Mouse (Mus musculus): ENCODE data around the gene Avil. TPM values are rescaled to one million over a fixed set of nuclear protein-coding genes. Genes with fewer than 3 reads are reported as not detected.

The Avil gene
- polyA plus RNA-seq, 1 experiment from 2014 or later, result 3.7 TPM

DNA sequence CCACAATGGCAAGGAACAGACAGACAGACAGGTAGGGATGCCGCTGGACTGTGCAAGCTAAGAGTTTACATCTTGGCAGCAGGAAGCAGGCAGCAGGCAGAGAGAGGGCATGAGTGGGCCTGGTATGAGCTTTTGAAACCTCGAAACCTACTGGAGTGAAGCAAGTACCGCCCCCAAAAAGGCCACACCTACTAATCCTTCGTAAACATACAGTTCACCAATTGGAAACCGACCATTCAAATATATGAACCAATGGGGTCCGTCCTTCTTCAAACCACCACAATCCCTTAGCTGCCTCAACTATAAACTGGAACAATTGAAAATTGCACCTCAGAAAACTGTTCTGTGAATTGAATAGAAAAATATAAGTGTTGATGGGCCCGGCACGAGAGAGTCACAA, 36.7 kb upstream of the Avil start:
- no peak overlapping the region for H3K4me2 ChIP-seq (ENCODE audit: low read length)
- no peak overlapping the region for H3K9ac ChIP-seq (ENCODE audit: low read depth, low read length)
- no peak for ATAC-seq
- H3K4me1 ChIP-seq (ENCODE audit: control insufficient read depth, insufficient read depth, low read depth, low read length), result peaks cover 4% of the 10 kb centered on the region; the same call in 1 of the 2 replicates
- H3K27ac ChIP-seq (ENCODE audit: low read depth, low read length), result no peak overlapping the region
- WGBS, result 90% methylated on average over 8 of the region's 8 CpGs
- H3K36me3 ChIP-seq (ENCODE audit: control insufficient read depth, insufficient read depth, low read length), result no peaks in the 10 kb centered on the region
- H3K4me3 ChIP-seq (ENCODE audit: low read length), result no peak overlapping the region
- H3K9me3 ChIP-seq (ENCODE audit: control insufficient read depth, low read length), result no peaks in the 10 kb centered on the region
- peaks cover 21% of the 10 kb centered on the region for H3K27me3 ChIP-seq (replicated peaks; ENCODE audit: control insufficient read depth, insufficient read depth, low read length)

DNA sequence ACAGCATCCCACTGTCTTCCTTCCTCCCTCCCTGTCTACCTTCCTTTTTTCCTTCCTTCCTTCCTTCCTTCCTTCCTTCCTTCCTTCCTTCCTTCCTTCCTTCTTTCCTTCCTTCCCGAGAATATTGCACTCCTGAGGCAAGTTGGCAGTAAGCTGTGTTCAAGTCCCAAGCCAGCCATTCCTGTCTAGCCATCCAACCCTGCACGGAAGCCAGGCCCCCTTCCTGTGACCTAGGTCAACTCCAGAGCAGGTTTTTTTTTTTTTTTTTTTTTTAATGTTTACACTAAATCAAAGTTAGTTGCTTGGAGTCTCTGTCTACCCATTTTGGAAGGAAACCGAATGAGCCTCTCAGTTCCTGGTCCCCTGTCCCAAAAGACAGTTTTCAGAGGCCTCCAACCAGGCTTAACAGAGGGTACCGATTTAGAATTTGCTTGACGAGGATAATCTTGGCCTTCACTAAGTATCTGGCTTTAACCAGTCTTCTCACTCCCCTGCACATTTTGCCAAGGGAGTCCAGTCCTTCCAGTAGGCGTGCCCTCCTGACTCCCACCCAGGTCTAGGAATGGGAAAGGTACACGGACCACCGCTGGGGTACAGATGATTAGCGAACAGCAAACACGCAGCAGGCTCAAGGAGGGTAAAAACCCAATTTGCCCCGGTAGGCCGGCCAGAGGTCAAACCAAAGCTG, 29.0 kb upstream of the Avil start:
- H3K36me3 ChIP-seq (ENCODE audit: control insufficient read depth, insufficient read depth, low read length), result no peaks in the 10 kb centered on the region
- no peak overlapping the region for H3K27ac ChIP-seq (ENCODE audit: low read depth, low read length)
- WGBS, result 12% methylated on average over 12 of the region's 12 CpGs
- peaks cover 14% of the 10 kb centered on the region for H3K27me3 ChIP-seq (replicated peaks; ENCODE audit: control insufficient read depth, insufficient read depth, low read length)
- H3K4me3 ChIP-seq (ENCODE audit: low read length), result no peak overlapping the region
- H3K4me2 ChIP-seq (ENCODE audit: low read length), result no peak overlapping the region
- 0 out of 2 replicates have a peak, but pooled peaks cover 2% of the 10 kb centered on the region for H3K4me1 ChIP-seq (ENCODE audit: control insufficient read depth, insufficient read depth, low read depth, low read length)
- no peaks in the 10 kb centered on the region for H3K9me3 ChIP-seq (ENCODE audit: control insufficient read depth, low read length)
- no peak overlapping the region for H3K9ac ChIP-seq (ENCODE audit: low read depth, low read length)
- no peak for ATAC-seq

DNA sequence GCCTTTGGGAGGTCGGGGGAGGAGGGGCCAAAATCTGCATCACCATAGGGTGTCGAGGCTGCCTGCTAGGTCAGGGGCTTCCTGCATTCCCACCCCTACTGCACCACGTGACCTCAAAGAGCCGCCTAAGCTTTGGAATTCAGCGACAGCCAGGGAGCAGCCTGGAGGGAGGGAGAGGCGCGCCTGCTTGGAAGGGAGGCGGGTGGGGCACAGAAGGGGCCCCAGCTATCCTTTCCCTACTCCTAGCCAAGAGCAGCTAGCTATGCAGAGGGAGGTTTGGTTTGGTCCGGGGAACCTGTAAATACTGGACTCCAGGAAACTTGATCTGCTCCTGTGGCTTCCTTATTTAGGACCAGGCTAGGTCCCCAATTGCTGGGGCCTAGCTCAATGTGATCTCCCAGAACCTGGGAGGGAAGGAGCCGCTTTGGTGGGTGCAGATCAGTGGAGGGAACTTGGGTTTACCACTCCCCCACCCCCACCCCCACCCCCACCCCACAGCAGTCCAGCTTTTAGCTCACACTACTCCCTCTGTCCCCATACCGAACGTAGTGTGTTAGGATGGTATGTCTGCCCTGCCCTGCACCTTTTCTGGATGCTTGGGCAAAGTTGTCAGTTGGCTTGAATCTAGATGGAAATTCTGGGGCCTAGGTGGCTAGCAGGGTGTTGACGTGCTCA, 28.3 kb upstream of the Avil start:
- Histone ChIP-seq H3K4me3 (ENCODE audit: low read length) (no peak overlapping the region), H3K36me3 (ENCODE audit: control insufficient read depth, insufficient read depth, low read length) (no peaks in the 10 kb centered on the region), H3K27me3 (replicated peaks; ENCODE audit: control insufficient read depth, insufficient read depth, low read length) (peaks cover 14% of the 10 kb centered on the region), H3K27ac (ENCODE audit: low read depth, low read length) (no peak overlapping the region), H3K9me3 (ENCODE audit: control insufficient read depth, low read length) (no peaks in the 10 kb centered on the region), H3K4me1 (ENCODE audit: control insufficient read depth, insufficient read depth, low read depth, low read length) (0 out of 2 replicates have a peak, but pooled peaks cover 2% of the 10 kb centered on the region), H3K9ac (ENCODE audit: low read depth, low read length) (no peak overlapping the region), H3K4me2 (ENCODE audit: low read length) (no peak overlapping the region)
- 11% methylated on average over 13 of the region's 13 CpGs for WGBS
- ATAC-seq, result peak; percentile 55

DNA sequence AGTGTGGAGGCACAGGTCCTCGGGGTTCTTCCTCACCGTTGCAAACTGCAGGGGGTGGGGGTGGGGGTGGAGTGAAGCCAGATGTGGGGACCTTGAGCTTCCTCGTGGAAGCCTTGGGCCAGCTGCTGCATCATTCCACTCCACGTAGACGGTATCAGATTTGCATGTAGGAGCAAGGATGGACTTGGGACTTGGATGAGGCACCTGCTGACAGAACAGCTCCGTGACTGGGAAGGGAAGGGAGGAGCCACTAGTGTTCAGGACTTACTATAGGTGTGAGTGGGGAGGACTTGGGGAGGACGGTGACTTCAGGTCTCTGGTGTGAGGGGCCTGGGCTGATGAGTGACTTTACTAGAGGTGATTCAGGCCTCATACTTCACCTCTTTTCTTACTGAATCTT, 27.5 kb upstream of the Avil start:
- Histone ChIP-seq H3K4me1 (ENCODE audit: control insufficient read depth, insufficient read depth, low read depth, low read length) (peaks cover 5% of the 10 kb centered on the region; the same call in 1 of the 2 replicates), H3K27ac (ENCODE audit: low read depth, low read length) (no peak overlapping the region), H3K4me3 (ENCODE audit: low read length) (no peak overlapping the region), H3K36me3 (ENCODE audit: control insufficient read depth, insufficient read depth, low read length) (no peaks in the 10 kb centered on the region), H3K9ac (ENCODE audit: low read depth, low read length) (no peak overlapping the region), H3K9me3 (ENCODE audit: control insufficient read depth, low read length) (no peaks in the 10 kb centered on the region), H3K4me2 (ENCODE audit: low read length) (no peak overlapping the region), H3K27me3 (replicated peaks; ENCODE audit: control insufficient read depth, insufficient read depth, low read length) (peaks cover 14% of the 10 kb centered on the region)
- no peak for ATAC-seq
- WGBS, result 32% methylated on average over 7 of the region's 7 CpGs

DNA sequence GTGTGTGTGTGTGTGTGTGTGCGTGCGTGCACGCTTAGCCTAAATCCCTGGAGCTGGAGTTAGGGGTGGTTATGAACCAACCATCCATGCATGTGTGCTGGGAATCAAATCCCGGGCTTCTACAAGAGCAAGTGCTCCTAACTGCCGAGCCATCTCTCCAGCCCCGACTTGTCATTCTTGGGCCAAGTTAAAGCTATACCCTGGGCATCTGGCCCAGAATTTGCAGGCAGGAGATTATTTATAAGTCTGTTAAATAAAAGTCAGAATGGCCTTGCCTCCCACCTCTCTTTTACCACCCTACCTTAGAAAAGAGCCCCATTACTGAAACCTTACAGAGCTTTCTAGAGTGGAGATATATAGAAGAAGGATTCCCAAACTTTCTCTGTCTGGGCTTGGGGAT, 24.8 kb upstream of the Avil start:
- Histone ChIP-seq H3K4me1 (ENCODE audit: control insufficient read depth, insufficient read depth, low read depth, low read length) (peaks cover 11% of the 10 kb centered on the region), H3K4me2 (ENCODE audit: low read length) (no peak overlapping the region), H3K27me3 (replicated peaks; ENCODE audit: control insufficient read depth, insufficient read depth, low read length) (peaks cover 14% of the 10 kb centered on the region), H3K27ac (ENCODE audit: low read depth, low read length) (no peak overlapping the region), H3K9ac (ENCODE audit: low read depth, low read length) (no peak overlapping the region), H3K9me3 (ENCODE audit: control insufficient read depth, low read length) (no peaks in the 10 kb centered on the region), H3K36me3 (ENCODE audit: control insufficient read depth, insufficient read depth, low read length) (no peaks in the 10 kb centered on the region), H3K4me3 (ENCODE audit: low read length) (no peak overlapping the region)
- ATAC-seq, result no peak
- WGBS, result 93% methylated on average over 6 of the region's 6 CpGs

DNA sequence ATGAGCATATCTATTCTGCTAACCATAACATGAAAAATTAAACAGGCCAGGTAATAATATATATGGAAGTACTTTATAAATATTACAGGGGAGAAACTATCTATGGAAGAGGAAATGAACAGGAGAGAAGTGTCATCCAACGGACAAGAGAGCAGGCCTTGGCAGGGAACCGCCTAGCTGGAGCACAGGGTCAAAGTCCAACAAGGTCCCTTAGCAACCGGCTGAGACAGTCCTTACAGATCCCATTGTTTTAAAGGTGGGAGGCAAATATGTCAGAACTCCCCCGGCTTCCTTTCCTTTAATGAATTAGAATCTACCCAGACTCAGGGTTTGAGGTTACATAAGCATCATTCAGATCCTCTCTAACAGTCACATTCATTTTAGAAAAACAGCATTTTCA, 23.4 kb upstream of the Avil start:
- H3K9me3 ChIP-seq (ENCODE audit: control insufficient read depth, low read length), result no peaks in the 10 kb centered on the region
- no peaks in the 10 kb centered on the region for H3K36me3 ChIP-seq (ENCODE audit: control insufficient read depth, insufficient read depth, low read length)
- peaks cover 11% of the 10 kb centered on the region for H3K27me3 ChIP-seq (replicated peaks; ENCODE audit: control insufficient read depth, insufficient read depth, low read length)
- 20% methylated on average over 4 of the region's 4 CpGs for WGBS
- H3K4me3 ChIP-seq (ENCODE audit: low read length), result no peak overlapping the region
- H3K9ac ChIP-seq (ENCODE audit: low read depth, low read length), result no peak overlapping the region
- no peak for ATAC-seq
- H3K4me2 ChIP-seq (ENCODE audit: low read length), result no peak overlapping the region
- peaks cover 23% of the 10 kb centered on the region for H3K4me1 ChIP-seq (ENCODE audit: control insufficient read depth, insufficient read depth, low read depth, low read length)
- H3K27ac ChIP-seq (ENCODE audit: low read depth, low read length), result no peak overlapping the region

DNA sequence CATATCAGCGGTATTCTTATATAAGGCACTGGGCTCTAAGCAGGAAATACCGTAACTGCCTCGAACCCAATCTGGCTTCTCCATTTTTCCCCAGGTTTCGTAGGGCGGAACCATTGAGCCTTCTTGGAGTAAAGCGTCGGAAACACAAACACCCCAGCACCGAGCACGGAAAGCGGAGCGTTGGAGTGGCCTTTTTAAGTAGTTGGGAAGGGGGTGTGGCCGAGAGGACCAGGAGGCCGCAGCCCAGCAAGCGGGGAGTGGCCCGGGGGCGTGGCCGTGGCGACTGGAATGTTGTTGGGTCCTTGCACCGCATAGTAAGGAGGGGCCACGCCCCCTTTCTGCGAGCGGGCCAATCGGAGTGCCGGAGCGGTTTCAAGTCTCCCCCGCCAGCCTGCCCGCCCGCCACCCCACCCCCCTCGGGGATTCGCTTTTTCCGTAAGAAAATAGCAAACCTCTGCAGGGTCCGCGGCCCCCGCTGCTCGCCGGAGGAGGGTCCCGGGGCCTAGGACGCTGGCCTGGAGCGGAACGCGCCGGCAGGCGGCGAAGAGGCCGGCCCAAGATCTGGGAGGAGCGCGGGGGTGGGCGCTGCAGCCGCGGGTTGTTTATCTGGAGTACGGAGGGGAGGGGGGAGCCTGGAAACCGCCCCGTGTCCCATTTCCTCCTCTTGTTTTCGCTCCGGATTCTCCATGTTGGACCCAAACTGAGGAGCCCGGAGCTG, 22.1 kb upstream of the Avil start, which contains the start of gene Ctdsp2:
Gene Ctdsp2, plus strand, starts transcription at position 441 of the 718 bp plus-strand sequence.
- H3K27me3 ChIP-seq (replicated peaks; ENCODE audit: control insufficient read depth, insufficient read depth, low read length), result no peaks in the 10 kb centered on the region
- 0% methylated on average over 53 of the region's 56 CpGs for WGBS
- H3K4me1 ChIP-seq (ENCODE audit: control insufficient read depth, insufficient read depth, low read depth, low read length), result peaks cover 36% of the 10 kb centered on the region
- H3K4me3 ChIP-seq (ENCODE audit: low read length), result peak within 1 kb of the TSS; percentile 71
- no peaks in the 10 kb centered on the region for H3K9me3 ChIP-seq (ENCODE audit: control insufficient read depth, low read length)
- H3K36me3 ChIP-seq (ENCODE audit: control insufficient read depth, insufficient read depth, low read length), result no peaks in the 10 kb centered on the region
- peak; percentile 93 for ATAC-seq
- H3K4me2 ChIP-seq (ENCODE audit: low read length), result peak within 1 kb of the TSS; percentile 90
- H3K27ac ChIP-seq (ENCODE audit: low read depth, low read length), result peak within 1 kb of the TSS; percentile 100
- H3K9ac ChIP-seq (ENCODE audit: low read depth, low read length), result peak within 1 kb of the TSS; percentile 73

DNA sequence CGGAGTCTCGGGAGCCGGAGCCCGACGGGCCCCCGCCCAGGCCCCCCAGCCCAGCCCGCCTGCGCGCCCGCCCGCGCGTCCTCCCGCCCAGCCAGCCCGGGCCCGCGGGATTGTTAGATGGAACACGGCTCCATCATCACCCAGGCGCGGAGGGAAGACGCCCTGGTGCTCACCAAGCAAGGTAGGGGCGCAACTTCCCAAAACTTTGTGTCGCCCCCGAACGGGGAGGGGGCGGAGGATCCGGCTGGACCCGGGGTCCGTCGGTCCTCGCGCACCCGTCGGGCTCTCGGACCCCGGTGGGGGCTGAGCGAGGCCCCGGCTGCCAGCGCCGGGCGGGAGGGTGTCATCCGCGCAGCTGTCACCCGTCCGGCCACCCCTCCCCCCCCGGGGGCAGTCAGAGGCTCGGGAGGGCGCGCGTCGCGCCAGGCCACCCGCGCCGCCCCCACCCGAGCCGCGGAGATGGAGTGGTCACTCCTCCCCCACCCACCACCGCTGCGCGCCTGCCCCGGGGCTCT, 21.3 kb upstream of the Avil start:
- H3K9me3 ChIP-seq (ENCODE audit: control insufficient read depth, low read length), result no peaks in the 10 kb centered on the region
- peak overlapping the region; percentile 71 for H3K4me3 ChIP-seq (ENCODE audit: low read length)
- 0% methylated on average over 32 of the region's 62 CpGs for WGBS
- peak overlapping the region; percentile 100 for H3K27ac ChIP-seq (ENCODE audit: low read depth, low read length)
- ATAC-seq, result peak; percentile 15
- peaks cover 44% of the 10 kb centered on the region for H3K4me1 ChIP-seq (ENCODE audit: control insufficient read depth, insufficient read depth, low read depth, low read length)
- peak overlapping the region; percentile 90 for H3K4me2 ChIP-seq (ENCODE audit: low read length)
- H3K9ac ChIP-seq (ENCODE audit: low read depth, low read length), result peak overlapping the region; percentile 73
- H3K27me3 ChIP-seq (replicated peaks; ENCODE audit: control insufficient read depth, insufficient read depth, low read length), result no peaks in the 10 kb centered on the region
- H3K36me3 ChIP-seq (ENCODE audit: control insufficient read depth, insufficient read depth, low read length), result no peaks in the 10 kb centered on the region
